Mouse (Mus musculus) MEL (cell line): ENCODE results near the gene Nt5c3b.

Source experiments
- CTCF ChIP-seq, 3 experiments: IDR thresholded peaks in 2 of 3; conservative IDR thresholded peaks in 1 of 3; 2 replicates each; pipeline ENCODE4 v1.5.1; 2011 to 2012; ENCODE audit warnings: low read length in 3 of 3, low read depth in 2 of 3, mild to moderate bottlenecking in 2 of 3, improper control_type of control experiment in 1 of 3, inconsistent platforms in 1 of 3, mixed read lengths in 1 of 3, moderate library complexity in 1 of 3; ENCODE audit not compliant: control insufficient read depth in 1 of 3, insufficient read depth in 1 of 3, poor library complexity in 1 of 3, severe bottlenecking in 1 of 3
- POLR2A ChIP-seq, 2 experiments: IDR thresholded peaks; 2 replicates each; pipeline ENCODE4 v1.6.1; 2011 to 2012; ENCODE audit warnings: low read length in 2 of 2, mild to moderate bottlenecking in 2 of 2, control low read depth in 1 of 2, improper control_type of control experiment in 1 of 2, low read depth in 1 of 2, moderate library complexity in 1 of 2; ENCODE audit not compliant: control insufficient read depth in 1 of 2, insufficient read depth in 1 of 2, poor library complexity in 1 of 2
- POLR2AphosphoS2 ChIP-seq: IDR thresholded peaks from 2 replicates; pipeline ENCODE4 v1.6.1; 2011; ENCODE audit warnings: low read length, improper control_type of control experiment
- SIN3A ChIP-seq: IDR thresholded peaks from 2 replicates; pipeline ENCODE4 v1.6.1; 2012; ENCODE audit warnings: low read length, improper control_type of control experiment, inconsistent platforms
- ZC3H11A ChIP-seq: IDR thresholded peaks from 2 replicates; pipeline ENCODE4 v1.6.1; 2012; ENCODE audit warnings: low read depth, mild to moderate bottlenecking, inconsistent platforms, low read length, improper control_type of control experiment

DNA sequence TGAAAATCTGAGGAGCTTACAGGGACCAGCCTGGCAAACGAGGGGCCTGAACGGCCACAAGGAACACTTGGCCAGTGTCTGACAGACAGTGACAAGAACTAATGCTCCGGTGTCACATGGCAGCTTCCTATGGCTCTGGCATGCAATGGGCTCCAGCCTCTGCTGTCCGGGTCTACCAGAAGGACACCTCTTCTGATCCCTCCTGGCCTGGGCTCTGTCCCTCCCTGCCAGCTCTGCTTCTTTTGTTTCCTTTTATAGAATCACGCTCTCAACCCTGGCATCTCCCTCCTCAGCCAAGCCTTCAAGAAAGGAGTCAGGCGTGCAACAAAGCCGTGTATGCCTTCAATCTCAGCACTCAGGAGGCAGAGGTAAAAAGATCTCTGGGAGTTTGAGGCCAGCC is 11.6 kb downstream of the Nt5c3b start:
- TF ChIP-seq POLR2AphosphoS2, result no peak
- no peak for TF ChIP-seq POLR2A (IDR thresholded peaks at IDR 0.05; ENCODE audit: control insufficient read depth in 1 of 2, insufficient read depth in 1 of 2, low read depth in 1 of 2, low read length in 2 of 2, poor library complexity in 1 of 2)
- TF ChIP-seq ZC3H11A, result no peak
- no peak for TF ChIP-seq SIN3A
- no peak for TF ChIP-seq CTCF (IDR thresholded peaks at IDR 0.05 in 2 of 3, conservative IDR thresholded peaks at IDR 0.05 in 1 of 3; ENCODE audit: control insufficient read depth in 1 of 3, insufficient read depth in 1 of 3, low read depth in 2 of 3, low read length in 3 of 3, poor library complexity in 1 of 3, severe bottlenecking in 1 of 3)
